Mouse (Mus musculus) embryonic facial prominence, embryonic 13.5 days (tissue): ENCODE results near the gene Ccdc86. TPM values are rescaled to one million over a fixed set of nuclear protein-coding genes. Genes with fewer than 3 reads are reported as not detected.

Experiments used
- ATAC-seq: fragments of 200-750 bp; cut with Nextera tagmentation; 2 replicates; pipeline ENCODE4 v1.8.0; 2017; ENCODE audit warnings: low read depth; ENCODE audit not compliant: insufficient number of reproducible peaks, insufficient read depth, low FRiP score, low TSS enrichment
- H3K27ac ChIP-seq: fragments of 300-500 bp; sonication (generic); 2 replicates; pipeline ENCODE4 v1.5.1; 2015; ENCODE audit warnings: moderate library complexity, mild to moderate bottlenecking, inconsistent platforms
- H3K27me3 ChIP-seq: fragments of 300-500 bp; sonication (generic); 2 replicates; pipeline ENCODE4 v1.6.1; 2015; ENCODE audit warnings: mild to moderate bottlenecking, inconsistent platforms
- H3K36me3 ChIP-seq: fragments of 300-500 bp; sonication (generic); 2 replicates; pipeline ENCODE4 v1.6.1; 2015; ENCODE audit warnings: mild to moderate bottlenecking, inconsistent platforms
- H3K4me1 ChIP-seq: fragments of 300-500 bp; sonication (generic); 2 replicates; pipeline ENCODE4 v1.6.1; 2015; ENCODE audit warnings: inconsistent platforms
- H3K4me2 ChIP-seq: fragments of 300-500 bp; sonication (generic); 2 replicates; pipeline ENCODE4 v1.6.1; 2015; ENCODE audit warnings: moderate library complexity, mild to moderate bottlenecking, inconsistent platforms
- H3K4me3 ChIP-seq: fragments of 300-500 bp; sonication (generic); 2 replicates; pipeline ENCODE4 v1.5.1; 2015; ENCODE audit warnings: mild to moderate bottlenecking, inconsistent platforms
- H3K9ac ChIP-seq: fragments of 300-500 bp; sonication (generic); 2 replicates; pipeline ENCODE4 v1.6.1; 2015; ENCODE audit warnings: mild to moderate bottlenecking, inconsistent platforms
- H3K9me3 ChIP-seq: fragments of 300-500 bp; sonication (generic); 2 replicates; pipeline ENCODE4 v1.6.1; 2016; ENCODE audit warnings: inconsistent platforms
- WGBS: fragments of 180-500 bp; shearing (Covaris S2); methylation state at CpG from one replicate; pipeline ENCODE4 v1.1.7; 2015; ENCODE audit warnings: mixed read lengths; 5-methylcytosine and 5-hydroxymethylcytosine counted together
- polyA plus RNA-seq: library from polyadenylated mRNA; unstranded; fragments of >200 nt; fragmentation: Nextera tagmentation; extraction: Ambion mirVana; gene quantifications from 2 replicates; pipeline ENCODE4 v1.2.1, GENCODE M21; 2015

Ccdc86 gene
- polyA plus RNA-seq, 1 experiment from 2014 or later: 31.6 TPM

DNA sequence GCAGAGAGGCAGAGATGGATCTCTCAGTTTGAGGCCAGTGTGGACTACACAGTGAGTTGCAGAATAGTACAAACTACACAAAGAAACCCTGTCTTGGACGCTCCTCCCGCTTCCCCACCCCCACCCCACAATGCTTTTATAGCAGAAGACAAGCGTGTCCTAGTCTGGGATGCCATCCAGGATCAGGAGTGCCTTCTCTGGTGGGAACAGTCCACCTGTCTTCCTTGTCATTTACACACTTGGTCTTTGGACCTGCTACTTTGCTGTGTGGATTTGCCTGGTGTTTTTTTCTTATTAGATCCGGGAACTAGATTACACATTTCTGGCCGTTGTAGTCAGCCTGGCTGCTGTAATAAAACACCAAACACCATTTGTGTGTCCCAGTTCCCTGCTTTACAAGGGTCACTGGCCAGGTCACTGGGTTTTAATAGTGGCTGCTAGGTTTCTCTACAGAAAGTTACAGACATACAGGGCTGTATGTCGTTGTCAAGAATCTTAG is 22.9 kb downstream of the Ccdc86 start:
- no peak overlapping the region for H3K9ac ChIP-seq
- no peak overlapping the region for H3K4me2 ChIP-seq
- no peaks in the 10 kb centered on the region for H3K9me3 ChIP-seq
- H3K4me1 ChIP-seq: no peaks in the 10 kb centered on the region
- H3K36me3 ChIP-seq: no peaks in the 10 kb centered on the region
- no peak overlapping the region for H3K27ac ChIP-seq
- no peak for ATAC-seq
- no peak overlapping the region for H3K4me3 ChIP-seq
- 29% methylated on average over 6 of the region's 6 CpGs for WGBS
- no peaks in the 10 kb centered on the region for H3K27me3 ChIP-seq

DNA sequence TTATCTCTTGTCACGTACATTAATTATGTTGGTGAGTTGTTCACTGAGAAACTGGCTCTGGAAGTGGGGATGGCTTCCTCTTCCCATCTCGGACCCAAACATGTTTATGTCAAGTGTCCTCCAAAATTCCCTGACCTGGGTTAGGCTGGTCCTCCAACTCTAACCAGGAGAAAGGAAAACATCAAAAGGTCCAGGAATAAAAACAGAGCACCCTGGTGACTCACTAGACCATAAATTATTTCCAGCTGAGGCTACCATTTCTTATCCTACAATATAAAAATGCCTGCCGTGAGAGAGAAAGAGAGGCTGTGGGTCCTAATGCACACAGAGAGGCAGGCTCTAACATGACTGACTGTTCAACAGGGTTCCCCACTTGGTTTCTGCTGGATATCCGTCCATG is 24.8 kb downstream of the Ccdc86 start:
- Histone ChIP-seq H3K36me3 (no peaks in the 10 kb centered on the region), H3K27ac (no peak overlapping the region), H3K9ac (no peak overlapping the region), H3K4me3 (no peak overlapping the region), H3K9me3 (no peaks in the 10 kb centered on the region), H3K27me3 (no peaks in the 10 kb centered on the region), H3K4me1 (no peaks in the 10 kb centered on the region), H3K4me2 (no peak overlapping the region)
- 43% methylated on average over 4 of the region's 4 CpGs for WGBS
- ATAC-seq: no peak

DNA sequence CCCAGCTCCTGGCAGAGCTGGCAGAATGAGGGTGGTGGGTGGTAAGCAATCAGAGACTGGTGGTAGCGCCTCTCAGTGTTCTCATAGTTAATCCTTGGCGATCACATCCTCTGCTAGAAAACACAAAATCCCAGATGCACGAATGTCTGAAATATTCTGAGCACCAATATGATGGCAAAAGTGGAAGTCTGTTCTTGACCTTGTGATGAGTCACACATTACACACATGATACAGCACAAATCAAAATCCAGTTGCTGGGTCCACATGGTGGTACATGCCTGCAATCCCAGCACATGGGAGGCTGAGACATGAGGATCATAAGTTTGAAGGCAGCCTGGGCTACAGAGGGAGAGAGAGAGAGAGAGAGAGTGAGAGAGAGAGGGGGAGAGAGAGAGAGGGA is 28.0 kb downstream of the Ccdc86 start:
- no peak overlapping the region for H3K4me2 ChIP-seq
- no peak for ATAC-seq
- H3K9me3 ChIP-seq: no peaks in the 10 kb centered on the region
- H3K9ac ChIP-seq: no peak overlapping the region
- 77% methylated on average over 3 of the region's 3 CpGs for WGBS
- no peaks in the 10 kb centered on the region for H3K4me1 ChIP-seq
- H3K27ac ChIP-seq: no peak overlapping the region
- no peaks in the 10 kb centered on the region for H3K36me3 ChIP-seq
- H3K4me3 ChIP-seq: no peak overlapping the region
- no peaks in the 10 kb centered on the region for H3K27me3 ChIP-seq

DNA sequence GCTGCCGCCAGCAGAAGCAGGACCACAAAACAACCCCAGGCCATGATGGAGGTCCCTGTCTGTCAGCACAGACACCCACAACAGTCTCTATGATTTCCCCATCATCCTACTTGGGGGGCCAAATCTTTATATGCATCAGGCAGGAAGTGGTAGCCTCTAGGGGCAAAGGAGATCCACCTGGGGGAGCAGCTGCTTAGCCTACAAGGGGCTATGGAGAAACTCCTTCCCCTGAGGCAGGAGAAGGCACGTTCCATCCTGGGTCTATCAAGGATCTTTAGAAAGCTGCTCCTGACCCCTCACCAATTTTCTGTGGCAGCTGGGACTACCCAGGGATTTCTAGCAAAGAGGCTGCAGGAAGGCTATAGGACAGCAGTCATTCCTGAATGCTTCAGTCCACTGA is 28.5 kb downstream of the Ccdc86 start, which contains the start of gene Zp1:
TSS of gene Zp1 (minus strand) at position 101 of the 400 bp plus-strand sequence.
- Histone ChIP-seq H3K36me3 (no peaks in the 10 kb centered on the region), H3K9me3 (no peaks in the 10 kb centered on the region), H3K27ac (no peak within 1 kb of the TSS), H3K4me1 (no peaks in the 10 kb centered on the region), H3K27me3 (no peaks in the 10 kb centered on the region), H3K4me3 (no peak within 1 kb of the TSS), H3K4me2 (no peak within 1 kb of the TSS), H3K9ac (no peak within 1 kb of the TSS)
- no peak for ATAC-seq
- 58% methylated on average over 2 of the region's 2 CpGs for WGBS

DNA sequence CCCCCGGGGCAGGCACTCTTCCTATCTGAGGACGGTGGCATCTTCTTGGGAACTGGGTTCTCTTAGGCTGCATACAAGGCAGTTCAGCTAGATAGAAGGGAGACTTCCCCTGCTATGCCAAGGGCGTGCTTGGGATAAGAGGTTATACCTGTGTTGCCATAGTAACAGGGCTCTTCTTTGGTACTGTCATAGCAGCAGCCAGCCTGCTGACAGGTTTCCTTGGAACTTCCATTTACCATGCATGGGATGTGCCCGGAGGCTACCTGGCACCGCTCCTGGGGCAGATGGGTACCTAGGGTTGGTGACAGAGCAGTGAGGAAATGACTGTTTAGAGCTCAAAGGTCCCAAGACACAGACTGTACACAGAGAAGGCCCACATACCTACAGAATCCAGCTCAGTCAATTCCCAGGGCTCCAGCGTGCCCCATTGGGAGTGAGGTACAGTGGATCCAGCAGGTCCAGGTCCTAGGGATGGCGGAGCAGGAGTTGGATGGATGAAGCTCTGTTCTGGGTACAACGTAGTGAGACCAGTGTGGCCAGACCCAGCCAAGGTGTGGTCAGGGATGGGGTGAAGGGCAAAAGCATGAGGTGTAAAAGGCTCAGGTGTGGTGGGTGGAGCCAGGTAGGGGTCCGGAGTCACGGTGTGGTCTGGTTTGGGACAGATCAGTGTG is 30.6 kb downstream of the Ccdc86 start:
- no peak overlapping the region for H3K4me3 ChIP-seq
- no peaks in the 10 kb centered on the region for H3K4me1 ChIP-seq
- H3K9me3 ChIP-seq: no peaks in the 10 kb centered on the region
- H3K27ac ChIP-seq: no peak overlapping the region
- H3K27me3 ChIP-seq: no peaks in the 10 kb centered on the region
- no peaks in the 10 kb centered on the region for H3K36me3 ChIP-seq
- no peak overlapping the region for H3K4me2 ChIP-seq
- no peak for ATAC-seq
- WGBS: 83% methylated on average over 10 of the region's 10 CpGs
- H3K9ac ChIP-seq: no peak overlapping the region

DNA sequence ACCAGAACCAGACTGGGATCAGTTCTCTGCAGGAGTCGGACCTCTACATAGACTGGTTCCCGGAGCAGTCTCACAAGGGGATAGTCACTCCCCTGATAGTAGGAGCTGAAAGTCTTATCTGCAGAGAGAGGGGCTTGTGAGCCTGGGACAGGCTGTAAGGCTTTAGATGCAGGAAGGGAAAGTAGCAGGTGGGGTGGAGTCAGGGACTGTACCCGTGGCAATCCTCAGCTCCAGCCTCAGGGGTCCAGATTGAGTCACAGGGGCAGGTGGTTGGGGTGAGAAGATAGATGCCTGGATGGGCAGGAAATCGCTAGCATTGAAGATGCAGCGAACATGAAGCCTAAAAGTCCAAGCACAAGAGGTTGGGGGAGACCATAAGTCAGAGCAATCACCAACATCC is 32.6 kb downstream of the Ccdc86 start:
- H3K4me3 ChIP-seq: no peak overlapping the region
- no peaks in the 10 kb centered on the region for H3K27me3 ChIP-seq
- WGBS: 56% methylated on average over 5 of the region's 5 CpGs
- H3K36me3 ChIP-seq: no peaks in the 10 kb centered on the region
- H3K4me2 ChIP-seq: no peak overlapping the region
- H3K9me3 ChIP-seq: no peaks in the 10 kb centered on the region
- no peak for ATAC-seq
- H3K4me1 ChIP-seq: no peaks in the 10 kb centered on the region
- no peak overlapping the region for H3K9ac ChIP-seq
- no peak overlapping the region for H3K27ac ChIP-seq

DNA sequence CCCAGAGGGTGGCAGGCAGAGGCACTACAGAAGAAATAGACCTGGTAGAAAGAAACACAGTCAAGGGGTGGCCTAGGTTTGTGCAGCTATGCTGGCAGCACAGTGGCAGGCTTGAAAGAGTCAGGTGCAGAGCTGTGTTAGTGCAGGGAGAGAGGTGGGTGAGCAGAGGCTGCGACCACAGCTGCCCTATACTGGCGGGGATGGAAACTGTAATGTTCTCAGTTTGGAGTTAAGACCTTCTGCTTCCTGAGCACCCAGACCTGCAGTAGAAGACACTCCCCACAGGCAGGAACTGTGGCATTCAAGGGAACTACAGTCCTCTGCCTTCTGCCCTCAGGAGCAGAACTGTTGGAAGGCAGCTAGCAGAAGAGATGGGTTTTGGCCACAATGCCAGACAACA is 34.2 kb downstream of the Ccdc86 start:
- Histone ChIP-seq H3K27ac (no peak overlapping the region), H3K4me3 (no peak overlapping the region), H3K27me3 (no peaks in the 10 kb centered on the region), H3K36me3 (no peaks in the 10 kb centered on the region), H3K4me2 (no peak overlapping the region), H3K9me3 (no peaks in the 10 kb centered on the region), H3K4me1 (no peaks in the 10 kb centered on the region), H3K9ac (no peak overlapping the region)
- 76% methylated on average over 2 of the region's 2 CpGs for WGBS
- ATAC-seq: no peak

DNA sequence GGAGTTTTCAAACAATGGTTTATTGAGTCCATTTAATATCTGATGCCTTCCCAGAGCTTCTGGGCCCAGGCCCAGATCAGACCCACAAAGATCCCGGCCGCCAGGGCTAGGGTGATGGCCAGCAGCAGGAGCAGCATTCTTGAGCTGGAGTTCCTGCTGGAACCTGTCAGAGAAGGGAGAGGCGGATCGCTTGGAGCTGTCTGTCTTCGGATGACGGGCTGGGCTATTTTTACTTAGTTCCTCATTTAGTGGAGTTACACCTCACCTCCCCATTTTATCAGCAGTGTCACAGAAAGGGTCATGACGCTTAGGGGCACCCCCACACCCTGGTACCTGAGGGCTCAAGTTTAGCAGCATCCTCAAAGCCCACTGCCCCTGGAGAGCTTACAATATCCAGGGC is 34.8 kb downstream of the Ccdc86 start:
- no peak overlapping the region for H3K4me2 ChIP-seq
- no peaks in the 10 kb centered on the region for H3K4me1 ChIP-seq
- ATAC-seq: no peak
- no peak overlapping the region for H3K4me3 ChIP-seq
- no peaks in the 10 kb centered on the region for H3K27me3 ChIP-seq
- no peaks in the 10 kb centered on the region for H3K9me3 ChIP-seq
- no peak overlapping the region for H3K9ac ChIP-seq
- no peak overlapping the region for H3K27ac ChIP-seq
- no peaks in the 10 kb centered on the region for H3K36me3 ChIP-seq
- WGBS: 64% methylated on average over 7 of the region's 7 CpGs

DNA sequence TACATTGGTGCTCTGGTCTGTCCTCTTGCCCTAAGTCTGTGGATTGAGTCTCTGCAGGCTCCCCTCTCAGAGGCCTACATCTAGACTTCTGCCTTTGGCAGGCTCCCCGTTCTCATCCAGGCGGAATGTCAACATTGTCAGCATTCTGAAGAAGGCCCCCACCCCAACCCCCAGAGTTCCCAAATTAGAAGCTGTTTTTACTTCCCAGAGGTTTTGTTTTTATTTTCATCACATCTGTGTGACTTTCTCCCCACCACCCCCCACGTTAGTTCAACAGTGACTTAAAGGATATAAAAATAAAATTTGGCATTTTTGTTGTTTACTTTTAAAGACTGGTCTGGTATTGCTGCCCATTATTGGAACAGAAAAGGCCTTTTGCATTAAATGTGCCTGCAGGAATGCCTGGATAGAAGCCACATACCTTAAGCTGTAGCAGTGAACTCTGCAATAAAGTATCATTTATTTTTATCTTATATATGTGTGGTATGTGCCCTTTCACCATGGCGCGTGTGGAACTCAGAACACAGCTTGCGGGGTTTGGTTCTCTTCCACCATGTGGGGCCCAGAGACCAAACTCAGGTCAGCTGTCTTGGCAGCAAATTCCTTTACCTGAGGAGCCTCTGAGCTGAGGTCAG is 39.9 kb downstream of the Ccdc86 start:
- H3K27ac ChIP-seq: peak overlapping the region; percentile 62

DNA sequence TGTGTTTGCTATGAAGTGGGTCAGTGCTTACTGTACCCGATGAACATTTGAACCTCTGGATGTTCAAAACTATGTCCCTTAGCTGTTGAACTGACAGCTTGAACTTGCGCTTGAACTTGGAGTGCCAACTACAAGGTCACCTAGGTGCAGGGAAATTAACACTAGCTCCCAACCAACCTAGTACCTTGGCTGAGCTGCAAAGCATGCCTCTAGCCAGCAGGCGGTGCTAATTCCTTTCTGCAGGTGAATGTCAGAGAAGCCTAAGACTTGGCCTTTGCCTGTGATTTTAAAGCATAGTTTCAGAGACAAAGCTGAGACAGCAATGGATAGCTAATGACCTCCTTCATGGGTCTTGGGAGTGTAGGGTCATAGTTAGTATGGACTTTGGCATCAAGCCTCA is 41.2 kb downstream of the Ccdc86 start:
- no peak overlapping the region for H3K4me3 ChIP-seq
- H3K9ac ChIP-seq: no peak overlapping the region
- H3K4me1 ChIP-seq: peaks cover 9% of the 10 kb centered on the region; the same call in 1 of the 2 replicates
- no peaks in the 10 kb centered on the region for H3K9me3 ChIP-seq
- H3K27ac ChIP-seq: no peak overlapping the region
- H3K27me3 ChIP-seq: no peaks in the 10 kb centered on the region
- ATAC-seq: no peak
- 57% methylated on average over 3 of the region's 3 CpGs for WGBS
- no peak overlapping the region for H3K4me2 ChIP-seq
- peaks cover 60% of the 10 kb centered on the region for H3K36me3 ChIP-seq

More for the DNA sequence above, 39.9 kb downstream of the Ccdc86 start:
- H3K36me3 ChIP-seq: peaks cover 47% of the 10 kb centered on the region
- H3K9ac ChIP-seq: 0 out of 2 replicates have a peak overlapping the region, but pooled peaks have one; percentile 36
- WGBS: 64% methylated on average over 6 of the region's 6 CpGs
- no peak overlapping the region for H3K4me3 ChIP-seq
- H3K9me3 ChIP-seq: no peaks in the 10 kb centered on the region
- no peaks in the 10 kb centered on the region for H3K27me3 ChIP-seq
- no peak for ATAC-seq
- peaks cover 9% of the 10 kb centered on the region; the same call in 1 of the 2 replicates for H3K4me1 ChIP-seq
- H3K4me2 ChIP-seq: no peak overlapping the region

DNA sequence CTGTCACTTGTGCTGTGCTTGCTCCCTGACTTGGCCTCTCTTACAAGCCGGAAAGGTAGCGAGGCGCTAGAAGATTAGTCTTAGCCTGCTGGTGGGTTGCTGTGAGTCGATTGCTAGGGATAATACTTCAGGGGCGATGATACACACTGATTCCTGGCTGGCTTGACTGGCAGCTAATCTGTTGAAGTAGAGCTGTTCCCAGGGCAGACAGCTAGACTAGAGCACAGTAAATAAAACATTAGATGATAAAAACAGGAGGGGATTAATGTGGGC is 43.4 kb downstream of the Ccdc86 start:
- Histone ChIP-seq H3K9ac (no peak overlapping the region), H3K4me1 (peaks cover 9% of the 10 kb centered on the region; the same call in 1 of the 2 replicates), H3K4me3 (no peak overlapping the region), H3K4me2 (no peak overlapping the region), H3K27me3 (no peaks in the 10 kb centered on the region), H3K9me3 (no peaks in the 10 kb centered on the region), H3K27ac (0 out of 2 replicates have a peak overlapping the region, but pooled peaks have one; percentile 12), H3K36me3 (peaks cover 83% of the 10 kb centered on the region)
- ATAC-seq: no peak
- 83% methylated on average over 5 of the region's 5 CpGs for WGBS
